Mouse (Mus musculus): ENCODE measurements around the gene Ralgds. TPM values are rescaled to one million over a fixed set of nuclear protein-coding genes. Genes with fewer than 3 reads are reported as not detected.

Ralgds gene
- total and polyA plus RNA-seq, 2 experiments from 2014 or later: 12.2 to 34.9 TPM

DNA sequence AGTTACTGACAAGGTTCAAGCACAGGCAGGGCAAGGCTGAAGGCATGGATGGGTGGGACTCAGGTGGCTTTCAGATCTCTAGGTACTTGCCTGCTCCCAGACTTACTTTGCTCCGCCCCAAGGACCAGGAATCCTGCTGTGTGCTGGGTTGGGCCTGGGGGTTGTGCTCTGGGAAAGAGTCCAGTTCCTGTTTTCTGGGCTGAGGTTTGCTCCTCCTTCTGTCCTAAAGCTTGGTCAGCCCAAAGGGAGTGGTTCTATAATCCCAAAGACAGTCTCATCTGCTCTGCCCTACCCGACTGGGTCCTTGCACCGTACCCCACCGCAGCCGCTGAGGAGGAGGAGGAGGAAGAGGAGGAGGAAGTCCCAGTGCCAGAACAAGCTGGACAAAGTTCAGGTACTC, 16.3 kb upstream of the Ralgds start, which contains the start of gene Gbgt1:
Gene Gbgt1 (plus strand): TSS at position 221 of the 400 bp plus-strand sequence.
- Histone ChIP-seq H3K9ac (replicated peaks; ENCODE audit: low read depth, low read length) (no peak within 1 kb of the TSS), H3K36me3 (replicated peaks; ENCODE audit: control insufficient read depth, insufficient read depth, low read length) (no peaks in the 10 kb centered on the region), H3K27me3 (ENCODE audit: control insufficient read depth, insufficient read depth, low read length) (no peaks in the 10 kb centered on the region), H3K27ac (ENCODE audit: low read depth) (no peak within 1 kb of the TSS), H3K4me2 (ENCODE audit: low read depth, low read length) (no peak within 1 kb of the TSS), H3K4me1 (ENCODE audit: control insufficient read depth, insufficient read depth) (no peaks in the 10 kb centered on the region), H3K4me3 (ENCODE audit: low read depth, low read length) (no peak within 1 kb of the TSS), H3K9me3 (replicated peaks; ENCODE audit: control insufficient read depth, low read length) (no peaks in the 10 kb centered on the region)
- WGBS: 81% methylated on average over 5 of the region's 5 CpGs
- no peak for ATAC-seq (ENCODE audit: insufficient read depth, low read depth)
- TF ChIP-seq CTCF (IDR thresholded peaks at IDR 0.05; ENCODE audit: low read depth) (no peak), EP300 (IDR thresholded peaks at IDR 0.05; ENCODE audit: low read depth) (no peak)
- no peak for DNase-seq (ENCODE audit: low spot score)

DNA sequence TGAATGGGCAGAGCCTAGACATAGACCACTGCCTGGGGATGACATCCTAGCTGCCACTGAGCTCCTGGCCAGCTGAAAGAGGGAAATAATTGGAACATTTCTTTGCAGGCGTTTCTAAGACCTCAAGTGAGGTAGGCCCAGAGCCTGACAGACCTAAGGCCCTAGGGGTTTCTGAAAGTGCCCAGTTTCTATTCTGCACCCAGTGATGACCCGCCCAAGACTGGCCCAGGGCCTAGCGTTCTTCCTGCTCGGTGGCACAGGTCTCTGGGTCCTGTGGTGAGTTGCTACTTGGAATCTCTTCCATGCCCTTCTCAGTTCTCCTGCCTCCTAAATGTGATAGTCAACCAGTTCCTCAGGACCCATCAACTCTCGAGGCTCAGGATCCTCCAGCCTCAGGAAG, 15.4 kb upstream of the Ralgds start:
- no peak overlapping the region for H3K27ac ChIP-seq (ENCODE audit: low read depth)
- DNase-seq (ENCODE audit: low spot score) (no peak), ATAC-seq (ENCODE audit: insufficient read depth, low read depth) (no peak)
- H3K4me1 ChIP-seq (ENCODE audit: control insufficient read depth, insufficient read depth): no peaks in the 10 kb centered on the region
- 79% methylated on average over 5 of the region's 5 CpGs for WGBS
- no peak overlapping the region for H3K9ac ChIP-seq (replicated peaks; ENCODE audit: low read depth, low read length)
- H3K27me3 ChIP-seq (ENCODE audit: control insufficient read depth, insufficient read depth, low read length): no peaks in the 10 kb centered on the region
- TF ChIP-seq CTCF (IDR thresholded peaks at IDR 0.05; ENCODE audit: low read depth) (no peak), EP300 (IDR thresholded peaks at IDR 0.05; ENCODE audit: low read depth) (no peak)
- no peaks in the 10 kb centered on the region for H3K36me3 ChIP-seq (replicated peaks; ENCODE audit: control insufficient read depth, insufficient read depth, low read length)
- no peak overlapping the region for H3K4me3 ChIP-seq (ENCODE audit: low read depth, low read length)
- H3K9me3 ChIP-seq (replicated peaks; ENCODE audit: control insufficient read depth, low read length): no peaks in the 10 kb centered on the region
- no peak overlapping the region for H3K4me2 ChIP-seq (ENCODE audit: low read depth, low read length)

GRCm38 (mm10) chr2:28498431-28498830, 14.5 kb upstream of the Ralgds start:
- ATAC-seq (ENCODE audit: insufficient read depth, low read depth) (no peak), DNase-seq (ENCODE audit: low spot score) (no peak)
- no peak overlapping the region for H3K9ac ChIP-seq (replicated peaks; ENCODE audit: low read depth, low read length)
- 69% methylated on average over 4 of the region's 4 CpGs for WGBS
- no peak overlapping the region for H3K4me2 ChIP-seq (ENCODE audit: low read depth, low read length)
- H3K4me1 ChIP-seq (ENCODE audit: control insufficient read depth, insufficient read depth): no peaks in the 10 kb centered on the region
- no peak overlapping the region for H3K4me3 ChIP-seq (ENCODE audit: low read depth, low read length)
- no peak for TF ChIP-seq CTCF (IDR thresholded peaks at IDR 0.05; ENCODE audit: low read depth)
- TF ChIP-seq EP300 (IDR thresholded peaks at IDR 0.05; ENCODE audit: low read depth): no peak
- no peaks in the 10 kb centered on the region for H3K36me3 ChIP-seq (replicated peaks; ENCODE audit: control insufficient read depth, insufficient read depth, low read length)
- H3K9me3 ChIP-seq (replicated peaks; ENCODE audit: control insufficient read depth, low read length): no peaks in the 10 kb centered on the region
- no peaks in the 10 kb centered on the region for H3K27me3 ChIP-seq (ENCODE audit: control insufficient read depth, insufficient read depth, low read length)
- H3K27ac ChIP-seq (ENCODE audit: low read depth): no peak overlapping the region

DNA sequence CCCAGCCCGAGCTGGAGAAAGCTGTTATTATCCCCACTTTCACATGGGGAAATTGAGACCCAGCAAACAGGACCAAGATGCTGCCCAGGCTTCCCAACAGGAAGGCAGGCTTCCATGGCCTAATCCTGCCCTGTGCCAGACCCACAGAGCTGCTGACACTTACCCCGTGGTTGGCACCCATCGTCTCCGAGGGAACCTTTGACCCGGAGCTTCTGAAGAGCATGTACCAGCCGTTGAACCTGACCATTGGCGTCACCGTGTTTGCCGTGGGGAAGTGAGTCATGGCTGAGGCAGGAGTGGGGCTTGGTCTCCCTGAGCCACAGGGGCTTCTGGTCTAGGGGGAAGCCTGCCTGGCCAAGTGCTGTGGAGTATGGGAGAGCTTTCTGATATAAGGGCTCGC, 9.9 kb upstream of the Ralgds start:
- no peak overlapping the region for H3K9ac ChIP-seq (replicated peaks; ENCODE audit: low read depth, low read length)
- no peak overlapping the region for H3K4me3 ChIP-seq (ENCODE audit: low read depth, low read length)
- H3K27me3 ChIP-seq (ENCODE audit: control insufficient read depth, insufficient read depth, low read length): no peaks in the 10 kb centered on the region
- no peak overlapping the region for H3K4me2 ChIP-seq (ENCODE audit: low read depth, low read length)
- no peaks in the 10 kb centered on the region for H3K4me1 ChIP-seq (ENCODE audit: control insufficient read depth, insufficient read depth)
- H3K27ac ChIP-seq (ENCODE audit: low read depth): no peak overlapping the region
- TF ChIP-seq CTCF (IDR thresholded peaks at IDR 0.05; ENCODE audit: low read depth) (no peak), EP300 (IDR thresholded peaks at IDR 0.05; ENCODE audit: low read depth) (no peak)
- H3K9me3 ChIP-seq (replicated peaks; ENCODE audit: control insufficient read depth, low read length): no peaks in the 10 kb centered on the region
- H3K36me3 ChIP-seq (replicated peaks; ENCODE audit: control insufficient read depth, insufficient read depth, low read length): no peaks in the 10 kb centered on the region
- ATAC-seq (ENCODE audit: insufficient read depth, low read depth) (no peak), DNase-seq (ENCODE audit: low spot score) (no peak)
- whole genome bisulfite sequencing: 74% methylated on average over 10 of the region's 10 CpGs

DNA sequence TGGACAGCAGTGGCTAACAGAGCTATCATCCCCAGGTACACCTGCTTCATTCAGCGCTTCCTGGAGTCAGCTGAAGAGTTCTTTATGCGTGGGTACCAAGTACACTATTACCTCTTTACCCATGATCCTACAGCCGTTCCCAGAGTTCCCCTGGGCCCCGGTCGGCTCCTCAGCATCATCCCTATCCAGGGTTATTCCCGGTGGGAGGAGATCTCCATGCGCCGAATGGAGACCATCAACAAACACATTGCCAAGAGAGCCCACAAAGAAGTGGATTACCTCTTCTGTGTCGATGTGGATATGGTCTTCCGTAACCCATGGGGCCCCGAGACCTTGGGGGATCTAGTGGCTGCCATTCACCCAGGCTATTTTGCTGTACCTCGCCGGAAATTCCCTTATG, 8.2 kb upstream of the Ralgds start:
- Histone ChIP-seq H3K36me3 (replicated peaks; ENCODE audit: control insufficient read depth, insufficient read depth, low read length) (no peaks in the 10 kb centered on the region), H3K27me3 (ENCODE audit: control insufficient read depth, insufficient read depth, low read length) (no peaks in the 10 kb centered on the region), H3K9me3 (replicated peaks; ENCODE audit: control insufficient read depth, low read length) (no peaks in the 10 kb centered on the region), H3K27ac (ENCODE audit: low read depth) (no peak overlapping the region), H3K4me1 (ENCODE audit: control insufficient read depth, insufficient read depth) (no peaks in the 10 kb centered on the region), H3K4me3 (ENCODE audit: low read depth, low read length) (no peak overlapping the region), H3K4me2 (ENCODE audit: low read depth, low read length) (no peak overlapping the region), H3K9ac (replicated peaks; ENCODE audit: low read depth, low read length) (no peak overlapping the region)
- TF ChIP-seq CTCF (IDR thresholded peaks at IDR 0.05; ENCODE audit: low read depth) (no peak), EP300 (IDR thresholded peaks at IDR 0.05; ENCODE audit: low read depth) (no peak)
- DNase-seq (ENCODE audit: low spot score) (no peak), ATAC-seq (ENCODE audit: insufficient read depth, low read depth) (no peak)
- WGBS: 86% methylated on average over 13 of the region's 13 CpGs

- no peaks in the 10 kb centered on the region for H3K4me1 ChIP-seq (ENCODE audit: control insufficient read depth, insufficient read depth)
- H3K4me2 ChIP-seq (ENCODE audit: low read depth, low read length): no peak within 1 kb of the TSS
- TF ChIP-seq EP300 (IDR thresholded peaks at IDR 0.05; ENCODE audit: low read depth): no peak
- TF ChIP-seq CTCF (IDR thresholded peaks at IDR 0.05; ENCODE audit: low read depth): no peak
- no peak for ATAC-seq (ENCODE audit: insufficient read depth, low read depth)
- no peak within 1 kb of the TSS for H3K4me3 ChIP-seq (ENCODE audit: low read depth, low read length)
- no peak within 1 kb of the TSS for H3K9ac ChIP-seq (replicated peaks; ENCODE audit: low read depth, low read length)
- no peak within 1 kb of the TSS for H3K27ac ChIP-seq (ENCODE audit: low read depth)
- no peak for DNase-seq (ENCODE audit: low spot score)
- H3K27me3 ChIP-seq (ENCODE audit: control insufficient read depth, insufficient read depth, low read length): no peaks in the 10 kb centered on the region
- no peaks in the 10 kb centered on the region for H3K36me3 ChIP-seq (replicated peaks; ENCODE audit: control insufficient read depth, insufficient read depth, low read length)
- 46% methylated on average over 3 of the region's 3 CpGs for WGBS
- no peaks in the 10 kb centered on the region for H3K9me3 ChIP-seq (replicated peaks; ENCODE audit: control insufficient read depth, low read length)
Measured at GRCm38 (mm10) chr2:28505795-28506194, 7.1 kb upstream of the Ralgds start, which contains the start of gene Gm10134. Gene Gm10134 (plus strand): TSS chr2:28506095.
